Mouse (Mus musculus): Measurements from ENCODE around the gene Mta3.

DNA sequence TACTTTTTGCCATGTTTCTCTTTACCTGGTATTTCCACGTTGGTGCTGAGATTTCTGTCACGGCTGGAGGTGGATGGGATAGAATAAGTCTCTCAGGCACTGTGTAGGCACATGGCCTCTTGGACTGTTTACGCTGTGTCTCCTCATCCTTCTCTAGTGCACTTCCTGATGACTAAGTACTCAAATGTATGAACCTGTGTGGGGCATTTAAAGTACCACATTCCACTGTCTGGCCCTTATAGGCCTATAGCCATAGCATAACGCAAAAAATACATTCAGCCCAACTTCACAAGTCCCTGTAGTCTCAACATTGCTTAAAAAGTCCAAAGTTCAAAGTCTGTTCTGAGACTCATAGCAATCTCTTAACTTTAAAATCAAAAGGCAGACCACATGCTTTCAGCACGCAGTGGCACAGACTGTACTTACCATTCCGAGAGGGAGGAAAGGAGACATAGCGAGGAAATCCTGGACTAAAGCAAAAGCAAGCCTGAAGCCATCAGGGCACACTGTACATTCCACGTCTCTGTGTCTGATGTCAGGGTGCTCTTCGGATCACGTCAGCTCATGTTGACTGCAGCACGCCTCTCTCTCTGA is 38.4 kb downstream of the Mta3 start:
- no peak for TF ChIP-seq CTCF (IDR thresholded peaks at IDR 0.05; ENCODE audit: insufficient read depth, low read depth, low read length)
- TF ChIP-seq POLR2A (IDR thresholded peaks at IDR 0.05; ENCODE audit: insufficient read depth, low read depth, low read length): no peak
